Mouse (Mus musculus) myocyte (in vitro differentiated cells): ENCODE data around the gene Zdhhc20.

Experiments used
- E2F4 ChIP-seq: IDR thresholded peaks from one replicate; pipeline ENCODE4 v1.6.1; 2011; ENCODE audit warnings: mild to moderate bottlenecking, control low read depth, moderate library complexity; ENCODE audit not compliant: insufficient read depth
- MAX ChIP-seq: IDR thresholded peaks from one replicate; pipeline ENCODE4 v1.6.1; 2011; ENCODE audit warnings: low read depth, mild to moderate bottlenecking, control low read depth
- MYOG ChIP-seq, 3 experiments: IDR thresholded peaks; one replicate each; pipeline ENCODE4 v1.6.1; 2011; ENCODE audit warnings: control low read depth in 2 of 3, low read depth in 2 of 3, mild to moderate bottlenecking in 2 of 3; ENCODE audit not compliant: insufficient read length in 2 of 3, control insufficient read depth in 1 of 3, insufficient read depth in 1 of 3
- POLR2A ChIP-seq: IDR thresholded peaks from one replicate; pipeline ENCODE4 v1.6.1; 2011; ENCODE audit warnings: low read depth, mild to moderate bottlenecking, control low read depth, moderate library complexity; ENCODE audit not compliant: insufficient read length
- POLR2AphosphoS2 ChIP-seq: IDR thresholded peaks from one replicate; pipeline ENCODE4 v1.6.1; 2011; ENCODE audit warnings: low read depth, control low read depth; ENCODE audit not compliant: insufficient read length
- REST ChIP-seq: IDR thresholded peaks from one replicate; pipeline ENCODE4 v1.6.1; 2011; ENCODE audit warnings: mild to moderate bottlenecking, control low read depth, moderate library complexity; ENCODE audit not compliant: insufficient read depth, insufficient read length
- SRF ChIP-seq: IDR thresholded peaks from one replicate; pipeline ENCODE4 v1.6.1; 2011; ENCODE audit warnings: low read depth; ENCODE audit not compliant: control insufficient read depth, insufficient read length
- USF1 ChIP-seq: IDR thresholded peaks from one replicate; pipeline ENCODE4 v1.6.1; 2011; ENCODE audit warnings: low read depth, mild to moderate bottlenecking, control low read depth, moderate library complexity

DNA sequence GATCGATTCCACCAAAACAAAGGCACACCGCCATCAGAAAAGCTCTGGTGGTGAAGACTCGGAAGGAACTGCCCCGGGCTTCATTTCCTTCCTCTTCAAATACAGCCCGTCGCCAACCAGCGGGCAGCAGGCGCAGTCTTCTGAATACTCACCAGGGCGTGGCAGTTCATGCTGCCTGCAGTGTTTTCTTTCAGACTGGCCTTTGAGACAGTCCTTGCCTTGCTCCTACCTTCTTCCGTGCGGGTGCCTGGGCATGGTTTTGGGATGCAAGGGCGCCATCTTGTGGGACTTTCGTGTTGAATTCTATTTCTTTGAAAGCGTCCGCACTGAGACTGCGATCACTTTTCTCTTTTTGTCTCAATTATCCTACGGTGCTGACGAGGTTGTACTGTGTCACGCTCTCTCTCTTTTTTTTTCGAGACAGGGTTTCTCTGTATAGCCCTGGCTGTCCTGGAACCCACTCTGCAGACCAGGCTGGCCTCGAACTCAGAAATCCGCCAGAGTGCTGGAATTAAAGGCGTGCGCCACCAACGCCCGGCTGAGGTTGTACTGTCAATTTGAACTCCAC is 20.5 kb upstream of the Zdhhc20 start:
- TF ChIP-seq USF1 = no peak
- TF ChIP-seq POLR2A = no peak
- no peak for TF ChIP-seq MYOG (IDR thresholded peaks at IDR 0.05; ENCODE audit: control insufficient read depth in 1 of 3, insufficient read depth in 1 of 3, insufficient read length in 2 of 3, low read depth in 2 of 3)
- TF ChIP-seq REST = no peak
- TF ChIP-seq MAX = no peak
- TF ChIP-seq E2F4 = no peak
- no peak for TF ChIP-seq SRF
- no peak for TF ChIP-seq POLR2AphosphoS2
